Mouse (Mus musculus) right cerebral cortex, postnatal 4 days (tissue): ENCODE measurements around the gene Crocc.

Source experiments
- DNase-seq: peaks from one replicate; pipeline ENCODE4 v3.0.0-alpha.2; 2022

Gene Crocc

GRCm38 (mm10) chr4:140983442-140983841, 76.9 kb downstream of the Crocc start:
- DNase-seq = no peak

DNA sequence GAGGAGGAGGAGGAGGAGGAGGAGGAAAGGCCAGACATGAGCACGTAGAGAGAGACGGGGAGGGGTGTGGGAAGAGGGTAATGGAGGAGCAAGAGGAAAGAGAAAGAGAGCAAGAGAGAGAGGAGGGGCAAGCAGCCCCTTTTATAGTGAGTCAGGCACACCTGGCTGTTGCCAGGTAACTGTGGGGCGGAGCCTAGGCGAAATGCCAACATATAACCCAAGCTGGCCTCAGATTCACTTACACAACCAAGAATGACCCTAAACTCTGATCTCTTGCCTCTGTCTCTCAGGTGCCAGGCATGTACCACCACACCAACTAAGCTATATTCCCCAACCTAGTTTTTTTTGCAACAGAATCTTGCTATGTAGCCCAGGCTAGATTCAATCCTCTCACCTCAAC, 77.5 kb downstream of the Crocc start:
- no peak for DNase-seq

DNA sequence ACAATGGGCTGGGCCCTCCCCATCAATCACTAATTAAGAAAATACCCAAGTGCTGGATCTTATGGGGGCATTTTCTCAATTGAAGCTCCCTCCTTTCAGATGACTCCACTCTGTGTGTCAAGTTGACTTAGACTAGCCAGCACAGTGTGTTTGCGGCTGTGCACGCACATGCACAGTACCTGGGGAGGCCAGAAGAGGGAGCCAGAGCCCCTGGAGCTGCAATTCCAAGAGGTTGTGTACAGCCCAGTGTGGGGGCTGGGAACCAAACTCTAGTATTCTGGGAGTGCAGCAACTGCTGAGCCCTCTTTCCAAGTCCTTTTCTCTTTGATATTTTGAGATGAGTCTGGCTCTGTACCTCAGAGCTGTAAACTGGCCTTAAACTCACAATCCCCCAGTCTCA, 78.7 kb downstream of the Crocc start:
- DNase-seq = no peak

- no peak for DNase-seq
These were observed 82.3 kb downstream of the Crocc start for GRCm38 (mm10) chr4:140977886-140978692.

DNA sequence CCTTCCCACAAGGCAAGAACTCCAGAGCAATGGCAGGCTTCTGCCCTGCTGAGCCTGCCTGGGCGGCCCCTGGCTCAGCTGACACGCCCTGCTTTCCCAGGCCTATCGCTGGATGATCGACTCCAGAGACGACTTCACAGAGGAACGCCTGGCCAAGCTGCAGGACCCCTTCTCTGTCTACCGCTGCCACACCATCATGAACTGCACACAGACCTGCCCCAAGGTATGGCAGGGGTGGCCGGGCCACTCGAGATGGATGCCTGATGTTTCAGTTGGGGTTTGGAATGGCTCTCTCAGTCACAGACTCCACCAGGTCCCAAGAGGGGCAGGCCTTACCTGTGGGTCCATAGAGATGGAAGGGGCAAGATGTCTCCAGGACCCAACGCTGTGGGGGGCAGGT, 83.1 kb downstream of the Crocc start:
- DNase-seq = no peak

GRCm38 (mm10) chr4:140975356-140975755, 85.0 kb downstream of the Crocc start:
- DNase-seq = no peak

GRCm38 (mm10) chr4:140974408-140974807, 85.9 kb downstream of the Crocc start:
- no peak for DNase-seq

DNA sequence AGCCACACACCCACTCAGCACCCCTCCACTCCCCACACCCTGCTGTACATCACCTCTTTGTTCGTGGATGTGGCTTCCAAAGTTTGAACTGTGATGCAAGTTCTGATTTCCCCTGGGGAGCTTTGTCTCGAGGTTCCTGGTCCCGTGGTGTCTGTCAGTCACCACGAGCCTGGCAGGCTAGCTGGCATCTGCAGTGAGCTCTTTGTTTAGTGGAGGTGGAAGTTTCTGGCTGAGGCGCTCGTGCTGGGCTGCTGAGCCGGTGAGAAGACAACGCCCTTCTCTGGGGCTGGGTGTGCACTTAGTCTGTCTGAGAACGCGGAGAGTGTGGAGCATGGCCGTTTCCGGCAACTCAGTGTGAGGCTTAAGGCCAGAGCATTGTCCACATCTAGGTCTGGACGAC, 88.7 kb downstream of the Crocc start:
- no peak for DNase-seq

GRCm38 (mm10) chr4:140967386-140968159, 92.8 kb downstream of the Crocc start:
- DNase-seq = no peak
